8 mouse cellular contexts compared by ENCODE assay signal in genomic region chr14:120911388-120911901, GRCm38 (mm10). TPM values are rescaled to one million over a fixed set of nuclear protein-coding genes. Genes with fewer than 3 reads are reported as not detected.
A peak's percentile ranks its signal among the peaks of the same experiment; 100 is the strongest.
DNase-seq lines count a peak whose midpoint lies in the region; ATAC-seq and TF ChIP-seq lines count a peak whose summit lies in the region.

No protein-coding gene starts in this region.

- no peaks in the 10 kb centered on the region for H3K27me3 ChIP-seq in liver, adult 2 months (ENCODE audit: control insufficient read depth, insufficient read depth, low read length)
- H3K27me3 ChIP-seq in midbrain, postnatal 0 days (ENCODE audit: insufficient read depth, low read length) = no peaks in the 10 kb centered on the region

- peak overlapping the region; percentile 94 for H3K27ac ChIP-seq in liver, adult 2 months (replicated peaks; ENCODE audit: insufficient read depth, low read depth, low read length)
- peak overlapping the region; percentile 89 for H3K27ac ChIP-seq in midbrain, postnatal 0 days (ENCODE audit: low read depth, low read length)

- peak overlapping the region; percentile 96 for H3K9ac ChIP-seq in liver, adult 2 months (ENCODE audit: low read depth, low read length)
- H3K9ac ChIP-seq in midbrain, postnatal 0 days (replicated peaks; ENCODE audit: low read length, poor library complexity, severe bottlenecking) = peak overlapping the region; percentile 83

- peak overlapping the region; percentile 98 for H3K4me3 ChIP-seq in liver, adult 2 months (ENCODE audit: insufficient read depth, low read depth, low read length)
- H3K4me3 ChIP-seq in midbrain, postnatal 0 days (ENCODE audit: low read depth, low read length) = peak overlapping the region; percentile 82

- no peaks in the 10 kb centered on the region for H3K36me3 ChIP-seq in liver, adult 2 months (ENCODE audit: control insufficient read depth, insufficient read depth, low read length)
- H3K36me3 ChIP-seq in midbrain, postnatal 0 days (ENCODE audit: insufficient read depth, low read length) = no peaks in the 10 kb centered on the region

- peak; percentile 18 for ATAC-seq in frontal cortex, adult (ENCODE audit: low TSS enrichment)
- peak; percentile 57 for ATAC-seq in midbrain, postnatal 0 days (ENCODE audit: low FRiP score)

- peak overlapping the region; percentile 83 for H3K4me2 ChIP-seq in midbrain, postnatal 0 days (ENCODE audit: low read depth, low read length, poor library complexity, severe bottlenecking)

- DNase-seq in frontal cortex, adult 2 months (ENCODE audit: extremely low spot score in 1 of 2, low spot score in 1 of 2) = no peak
- DNase-seq in cerebellum, adult 11-12 months = peak; percentile 57
- DNase-seq in forelimb bud, embryonic 11.5 days (ENCODE audit: low read depth, low spot score) = peak; percentile 49
- DNase-seq in induced T-regulatory cell, adult 2 months (ENCODE audit: low read depth) = peak; percentile 59
- peak; percentile 14 for DNase-seq in liver, adult 2 months (ENCODE audit: extremely low read depth, low read depth, low spot score)
- DNase-seq in midbrain, postnatal 0 days (ENCODE audit: low spot score) = peak; percentile 62
- peak; percentile 12 to 20 for DNase-seq in spleen, postnatal 14 days (ENCODE audit: low spot score in 2 of 2)

- TF ChIP-seq POLR2A in liver, adult 2 months (IDR thresholded peaks at IDR 0.05; ENCODE audit: extremely low read depth, insufficient read depth, low read length) = no peak

- H3K79me2 ChIP-seq in liver, adult 2 months (ENCODE audit: control insufficient read depth, insufficient read depth, low read length) = peaks cover 10% of the 10 kb centered on the region; the same call in 1 of the 2 replicates

- WGBS in liver, adult 2 months = 7% methylated on average over 60 of the region's 63 CpGs
- under 1% methylated on average over 24 of the region's 63 CpGs for WGBS in midbrain, postnatal 0 days

- no peaks in the 10 kb centered on the region for H3K9me3 ChIP-seq in midbrain, postnatal 0 days (ENCODE audit: low read length)

- H3K4me1 ChIP-seq in liver, adult 2 months (ENCODE audit: control insufficient read depth, insufficient read depth, low read length) = peaks cover 17% of the 10 kb centered on the region
- H3K4me1 ChIP-seq in midbrain, postnatal 0 days (ENCODE audit: insufficient read depth, low read length) = peaks cover 4% of the 10 kb centered on the region; the same call in 1 of the 2 replicates

- TF ChIP-seq CTCF in liver, adult 2 months (IDR thresholded peaks at IDR 0.05; ENCODE audit: low read depth, low read length) = no peak
- peak; percentile 7; the same call in 1 of the 2 replicates for TF ChIP-seq CTCF in midbrain, postnatal 0 days (IDR thresholded peaks at IDR 0.05)

RNA-seq across cellular contexts. Expression of gene Ipo5, which starts 0.4 kb away (rescaled TPM):
- polyA plus RNA-seq in frontal cortex, adult 2 months (2012; rRNA removed) = 63.8 and 73.1 TPM in 2 replicates
- total RNA-seq in liver, adult 2 months (2014; rRNA removed) = 32.4 TPM in 2 replicates
- polyA plus RNA-seq in liver, adult 2 months (2012; rRNA removed) = 8.1 and 8.6 TPM in 2 replicates
- 65.4 and 82.6 TPM in 2 replicates for total RNA-seq in midbrain, postnatal 0 days (2014; rRNA removed)
- polyA plus RNA-seq in midbrain, postnatal 0 days (2015; fragmentation: Nextera tagmentation; extraction: Ambion mirVana) = 43.0 and 46.5 TPM in 2 replicates

Comparison
In these comparisons a context has a peak if more than half of its experiments do, and no peak if none do; other contexts are left out.
1. DNase-seq: peak in cerebellum, adult 11-12 months (single experiment), forelimb bud, embryonic 11.5 days (single experiment), induced T-regulatory cell, adult 2 months (single experiment), liver, adult 2 months (single experiment), midbrain, postnatal 0 days (single experiment) and spleen, postnatal 14 days (2 of 2); none in frontal cortex, adult 2 months (0 of 2).